Mouse (Mus musculus) ES-E14 (cell line): ENCODE measurements around the gene Lmtk3. TPM values are rescaled to one million over a fixed set of nuclear protein-coding genes. Genes with fewer than 3 reads are reported as not detected.

Experiments
- DNase-seq: peaks from one replicate; pipeline ENCODE4 v3.0.0-alpha.2; 2013; ENCODE audit warnings: low read depth, low spot score
- H3K27ac ChIP-seq: 2 replicates; pipeline ENCODE4 v1.5.1; 2012; ENCODE audit warnings: low read depth, mild to moderate bottlenecking, low read length, moderate library complexity, mixed read lengths; ENCODE audit not compliant: poor library complexity, insufficient read depth, severe bottlenecking
- H3K36me3 ChIP-seq: 2 replicates; pipeline ENCODE4 v1.6.1; 2012; ENCODE audit warnings: mild to moderate bottlenecking, low read length, moderate library complexity, mixed read lengths; ENCODE audit not compliant: control insufficient read depth, poor library complexity, insufficient read depth, severe bottlenecking
- H3K4me1 ChIP-seq, 2 experiments: fragments of 150-350 bp in 1 of 2; sonication (generic) in 1 of 2; 2 replicates each; pipeline ENCODE4 v1.6.1; 2012; ENCODE audit warnings: low read length in 2 of 2, mild to moderate bottlenecking in 1 of 2, mixed read lengths in 1 of 2; ENCODE audit not compliant: control insufficient read depth in 2 of 2, insufficient read depth in 2 of 2, poor library complexity in 1 of 2
- H3K4me3 ChIP-seq, 2 experiments: fragments of 150-350 bp in 1 of 2; sonication (generic) in 1 of 2; 2 replicates each; pipeline ENCODE4 v1.5.1; 2012; ENCODE audit warnings: low read length in 2 of 2, low read depth in 1 of 2, mild to moderate bottlenecking in 1 of 2, mixed read lengths in 1 of 2; ENCODE audit not compliant: insufficient read depth in 1 of 2, poor library complexity in 1 of 2, severe bottlenecking in 1 of 2
- H3K9ac ChIP-seq: 2 replicates; pipeline ENCODE4 v1.6.1; 2012; ENCODE audit warnings: low read depth, mild to moderate bottlenecking, low read length, mixed read lengths; ENCODE audit not compliant: poor library complexity, insufficient read depth, severe bottlenecking
- H3K9me3 ChIP-seq: fragments of 150-350 bp; sonication (generic); 2 replicates; pipeline ENCODE4 v1.6.1; 2012; ENCODE audit warnings: low read depth, mild to moderate bottlenecking, low read length; ENCODE audit not compliant: control insufficient read depth, insufficient read depth
- CHD2 ChIP-seq: IDR thresholded peaks from 2 replicates; pipeline ENCODE4 v1.6.1; 2014; ENCODE audit warnings: mild to moderate bottlenecking, low read depth, low read length, inconsistent platforms
- HCFC1 ChIP-seq: IDR thresholded peaks from 2 replicates; pipeline ENCODE4 v1.6.1; 2012; ENCODE audit warnings: low read length, inconsistent platforms, borderline replicate concordance; ENCODE audit not compliant: insufficient read depth
- MAFK ChIP-seq: IDR thresholded peaks from 2 replicates; pipeline ENCODE4 v1.6.1; 2014; ENCODE audit warnings: mild to moderate bottlenecking, low read depth, low read length, inconsistent platforms; ENCODE audit not compliant: insufficient read depth
- ZC3H11A ChIP-seq: IDR thresholded peaks from 2 replicates; pipeline ENCODE4 v1.6.1; 2012; ENCODE audit warnings: low read depth, mild to moderate bottlenecking, inconsistent platforms, low read length, borderline replicate concordance
- ZNF384 ChIP-seq: IDR thresholded peaks from 2 replicates; pipeline ENCODE4 v1.6.1; 2012; ENCODE audit warnings: low read depth, low read length, inconsistent platforms
- in situ Hi-C, 2 experiments: fragments of 600-800 bp; cut with MboI; formaldehyde crosslinking; loops; one replicate each; pipeline ENCODE4 v1.15.1; 2025; ENCODE audit warnings: low sequenced_read_pairs in 2 of 2, inconsistent platforms in 1 of 2; ENCODE audit not compliant: unreplicated experiment in 2 of 2
- total RNA-seq: library from RNA; depleted of rRNA; stranded (reverse); fragments of 300-350 nt; gene quantifications from 2 replicates; pipeline ENCODE4 v1.2.3, GENCODE M21; 2012

The Lmtk3 gene
- total RNA-seq, 1 experiment: 7.2 TPM

DNA sequence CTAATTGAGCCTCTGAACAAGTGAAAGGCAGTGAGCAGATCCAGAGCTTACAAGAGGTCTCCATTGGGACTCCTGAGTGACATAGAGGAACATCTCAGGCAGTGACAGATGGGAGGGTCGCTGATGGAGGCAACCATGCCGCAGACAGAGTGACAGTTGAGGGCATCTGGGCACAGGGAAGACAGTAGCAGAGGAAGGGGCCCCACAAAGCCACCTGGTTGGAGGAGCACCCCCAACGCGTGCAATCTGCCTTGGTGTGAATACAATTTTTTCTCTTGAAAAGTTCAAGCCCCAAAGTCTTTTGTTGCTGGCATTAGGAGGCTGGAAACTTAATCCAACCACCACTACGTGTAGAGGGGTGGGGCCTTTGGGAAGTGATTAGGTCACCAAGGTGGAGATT lies 23.4 kb upstream of the Lmtk3 start:
- no peak overlapping the region for H3K4me3 ChIP-seq

DNA sequence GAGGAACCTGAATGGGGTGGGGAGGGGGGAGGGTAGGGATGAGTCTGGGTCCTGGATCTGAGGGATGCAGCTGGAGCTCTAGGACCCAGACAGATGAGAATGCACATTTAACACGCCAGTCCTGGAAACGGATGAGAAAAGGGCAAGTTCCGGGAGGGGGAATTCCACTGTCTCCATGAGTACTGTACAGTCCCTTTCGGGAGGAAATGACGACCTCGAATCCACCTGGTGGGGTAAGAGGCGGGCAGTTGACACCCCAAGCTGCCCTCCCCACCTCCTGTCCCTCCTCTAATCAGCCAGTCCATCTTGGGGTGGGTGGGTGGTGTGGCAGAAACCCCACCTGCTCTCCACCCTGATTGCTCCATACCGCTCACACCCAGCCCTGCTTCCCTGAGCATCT lies 17.5 kb upstream of the Lmtk3 start:
- DNase-seq: no peak
- Histone ChIP-seq H3K4me3 (no peak overlapping the region), H3K9ac (no peak overlapping the region), H3K9me3 (no peaks in the 10 kb centered on the region), H3K36me3 (no peaks in the 10 kb centered on the region), H3K4me1 (peaks cover 0 to 12% of the 10 kb centered on the region in 2 experiments; a peak in 1 of 4 replicates), H3K27ac (no peak overlapping the region)
- TF ChIP-seq MAFK: no peak
- no peak for TF ChIP-seq HCFC1
- TF ChIP-seq ZC3H11A: no peak
- no peak for TF ChIP-seq ZNF384
- no peak for TF ChIP-seq CHD2
- in situ Hi-C loops: no loop called here

More for the DNA sequence above, 23.4 kb upstream of the Lmtk3 start:
- no peak for DNase-seq
- Histone ChIP-seq H3K9ac (no peak overlapping the region), H3K9me3 (no peaks in the 10 kb centered on the region), H3K4me1 (no peaks in the 10 kb centered on the region), H3K27ac (no peak overlapping the region), H3K36me3 (no peaks in the 10 kb centered on the region)
- in situ Hi-C loops: no loop called here
- TF ChIP-seq MAFK (no peak), ZC3H11A (no peak), HCFC1 (no peak), ZNF384 (no peak), CHD2 (no peak)

DNA sequence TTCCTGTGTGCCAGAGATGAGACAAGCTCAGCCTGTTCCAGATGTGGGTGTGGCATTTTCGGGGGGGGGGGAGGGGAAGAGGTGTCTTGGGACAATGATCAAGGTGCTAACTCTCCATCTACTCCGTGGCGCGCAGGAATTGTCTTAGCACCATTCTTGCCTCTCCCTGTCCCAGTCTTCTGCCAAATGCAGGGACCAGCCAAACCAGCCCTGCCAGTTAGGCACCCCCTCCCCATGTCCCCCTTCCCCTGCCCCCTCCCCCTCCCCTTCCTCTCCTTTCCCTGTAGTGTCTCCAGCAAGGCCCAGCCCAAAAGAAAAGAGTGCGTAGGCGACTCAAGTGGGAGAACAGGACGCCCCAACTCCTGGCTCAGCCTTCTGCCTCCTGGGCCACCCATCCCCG lies 16.8 kb upstream of the Lmtk3 start:
- Histone ChIP-seq H3K27ac (no peak overlapping the region), H3K4me3 (no peak overlapping the region), H3K36me3 (no peaks in the 10 kb centered on the region), H3K4me1 (peaks cover 0 to 14% of the 10 kb centered on the region in 2 experiments; a peak in 1 of 4 replicates), H3K9me3 (no peaks in the 10 kb centered on the region), H3K9ac (no peak overlapping the region)
- no peak for DNase-seq
- in situ Hi-C loops: no loop called here
- no peak for TF ChIP-seq MAFK
- no peak for TF ChIP-seq CHD2
- no peak for TF ChIP-seq ZC3H11A
- no peak for TF ChIP-seq ZNF384
- no peak for TF ChIP-seq HCFC1

DNA sequence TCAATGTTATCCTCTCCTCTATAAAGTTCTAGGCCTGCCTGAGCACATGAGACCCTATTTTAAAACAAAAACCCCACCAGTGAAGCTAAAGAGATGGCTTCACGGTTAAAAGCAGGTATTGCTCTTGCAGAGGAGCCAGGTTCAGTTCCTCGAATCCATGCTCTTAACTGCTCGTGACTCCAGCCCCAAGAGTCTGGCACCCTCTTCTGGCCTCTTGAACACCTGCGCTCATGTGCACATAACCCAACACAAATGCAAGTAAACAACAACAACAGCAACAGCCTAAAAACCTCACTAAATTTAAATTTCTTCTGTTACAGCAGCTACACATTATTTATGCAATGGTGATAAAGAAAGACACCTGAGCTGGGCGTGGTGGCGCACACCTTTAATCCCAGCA lies 16.0 kb upstream of the Lmtk3 start:
- in situ Hi-C loops: no loop called here
- no peak for DNase-seq
- H3K9me3 ChIP-seq: no peaks in the 10 kb centered on the region
- H3K9ac ChIP-seq: no peak overlapping the region
- no peaks in the 10 kb centered on the region for H3K36me3 ChIP-seq
- H3K4me1 ChIP-seq: peaks cover 0 to 14% of the 10 kb centered on the region in 2 experiments; a peak in 1 of 4 replicates
- no peak overlapping the region for H3K4me3 ChIP-seq
- no peak for TF ChIP-seq HCFC1
- no peak for TF ChIP-seq CHD2
- TF ChIP-seq ZNF384: no peak
- no peak for TF ChIP-seq ZC3H11A
- no peak for TF ChIP-seq MAFK
- H3K27ac ChIP-seq: no peak overlapping the region
